Mouse (Mus musculus): ENCODE measurements around the gene Camp. TPM values are rescaled to one million over a fixed set of nuclear protein-coding genes. Genes with fewer than 3 reads are reported as not detected.
"Not testable (repeated sequence)": the region's sequence is repeated elsewhere in the genome, so short reads cannot be mapped to it uniquely, and the experiment has no call there.

Gene Camp
- polyA plus RNA-seq, 1 experiment from 2014 or later = 4.5 TPM

DNA sequence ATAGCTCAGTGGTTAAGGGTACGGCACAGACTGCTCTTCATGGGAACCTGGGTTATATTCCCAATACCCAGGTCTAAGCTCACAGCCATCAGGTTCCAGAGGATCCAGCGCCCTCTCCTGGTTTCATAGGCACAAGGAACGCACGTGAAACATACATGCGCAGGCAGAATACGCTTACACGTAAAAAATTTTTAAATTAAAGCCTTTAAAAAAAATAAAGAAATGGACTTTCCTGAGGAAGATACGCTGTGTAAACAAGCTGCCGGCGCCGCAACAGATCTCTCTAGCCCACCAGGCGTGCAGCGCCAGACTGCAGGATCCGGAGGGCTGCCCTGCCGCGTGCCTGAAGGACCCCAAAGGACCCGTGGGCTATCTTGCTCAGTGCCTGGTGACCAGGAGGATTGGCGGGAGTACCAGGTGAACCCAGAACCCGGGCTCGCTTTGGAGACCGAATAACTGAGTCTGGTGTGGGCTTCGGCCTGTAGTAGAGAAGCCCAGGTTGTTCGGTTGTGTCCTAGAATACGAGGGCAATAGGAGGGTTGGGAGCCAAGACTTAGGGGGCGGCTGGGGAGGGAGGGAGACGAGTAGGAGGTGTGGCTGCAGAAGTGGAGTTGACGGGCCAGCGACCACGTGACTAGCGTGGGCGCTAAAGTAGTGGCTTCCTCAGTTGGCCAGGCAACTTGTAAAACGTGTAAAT, 16.9 kb downstream of the Camp start, which contains the start of gene Nme6:
TSS of gene Nme6 (plus strand) at position 359 of the 697 bp plus-strand sequence.
- Histone ChIP-seq H3K27ac (peak within 1 kb of the TSS; percentile 85), H3K4me1 (peaks cover 12% of the 10 kb centered on the region), H3K4me2 (peak within 1 kb of the TSS; percentile 88), H3K36me3 (peaks cover 45% of the 10 kb centered on the region), H3K9ac (peak within 1 kb of the TSS; percentile 68), H3K4me3 (replicated peaks) (peak within 1 kb of the TSS; percentile 69), H3K27me3 (no peaks in the 10 kb centered on the region), H3K9me3 (replicated peaks) (no peaks in the 10 kb centered on the region)
- WGBS = under 1% methylated on average over 32 of the region's 32 CpGs
- peak; percentile 98 for ATAC-seq (replicated peaks; ENCODE audit: low FRiP score)

DNA sequence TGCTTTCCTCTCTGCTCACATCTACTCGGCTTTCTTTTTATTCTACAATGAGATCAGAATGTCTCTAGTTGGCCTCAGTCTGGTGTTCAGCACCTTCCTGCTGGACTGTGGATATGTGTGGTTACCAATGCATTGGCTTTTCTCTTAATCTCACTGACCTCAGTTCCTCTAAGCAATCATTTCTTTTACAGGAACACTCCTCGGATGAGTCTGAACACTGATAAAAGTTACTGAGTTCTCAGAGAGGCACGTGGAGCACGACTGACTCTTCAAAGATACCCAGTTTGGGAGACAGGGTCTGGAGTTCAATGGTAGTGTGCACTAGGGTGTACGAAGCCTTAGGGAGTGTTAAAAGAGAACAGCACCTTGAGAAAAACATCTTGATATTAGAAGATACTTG, 23.2 kb downstream of the Camp start:
- ATAC-seq (replicated peaks; ENCODE audit: low FRiP score) = no peak
- WGBS = 73% methylated on average over 5 of the region's 5 CpGs
- H3K36me3 ChIP-seq = peaks cover 20% of the 10 kb centered on the region
- H3K27me3 ChIP-seq = no peaks in the 10 kb centered on the region
- H3K9ac ChIP-seq = no peak overlapping the region
- no peak overlapping the region for H3K4me3 ChIP-seq (replicated peaks)
- H3K4me2 ChIP-seq = no peak overlapping the region
- H3K9me3 ChIP-seq (replicated peaks) = no peaks in the 10 kb centered on the region
- no peaks in the 10 kb centered on the region for H3K4me1 ChIP-seq
- H3K27ac ChIP-seq = no peak overlapping the region

DNA sequence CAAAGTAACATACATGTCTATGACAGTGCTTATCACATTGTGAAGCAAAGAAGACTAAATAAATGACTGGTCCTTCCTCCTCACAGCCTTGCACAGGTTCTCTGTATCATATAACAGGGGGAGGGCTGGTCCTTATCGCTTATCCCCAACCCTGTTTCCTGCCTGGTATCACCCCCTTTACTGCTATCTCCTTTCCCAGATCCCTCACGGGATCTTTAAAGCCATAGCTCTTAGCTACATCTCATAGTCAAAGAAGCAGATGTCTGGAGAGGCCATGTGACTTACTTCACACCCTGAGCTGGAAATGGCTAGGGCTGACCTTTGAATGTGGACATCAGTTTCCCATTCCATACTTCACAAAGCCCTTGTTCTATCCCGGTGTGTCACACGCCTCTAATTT, 23.7 kb downstream of the Camp start:
- no peak for ATAC-seq (replicated peaks; ENCODE audit: low FRiP score)
- Histone ChIP-seq H3K36me3 (peaks cover 20% of the 10 kb centered on the region), H3K4me3 (replicated peaks) (no peak overlapping the region), H3K27me3 (no peaks in the 10 kb centered on the region), H3K9ac (no peak overlapping the region), H3K9me3 (replicated peaks) (no peaks in the 10 kb centered on the region), H3K4me1 (no peaks in the 10 kb centered on the region), H3K27ac (no peak overlapping the region), H3K4me2 (no peak overlapping the region)
- WGBS = 55% methylated on average over 4 of the region's 4 CpGs

DNA sequence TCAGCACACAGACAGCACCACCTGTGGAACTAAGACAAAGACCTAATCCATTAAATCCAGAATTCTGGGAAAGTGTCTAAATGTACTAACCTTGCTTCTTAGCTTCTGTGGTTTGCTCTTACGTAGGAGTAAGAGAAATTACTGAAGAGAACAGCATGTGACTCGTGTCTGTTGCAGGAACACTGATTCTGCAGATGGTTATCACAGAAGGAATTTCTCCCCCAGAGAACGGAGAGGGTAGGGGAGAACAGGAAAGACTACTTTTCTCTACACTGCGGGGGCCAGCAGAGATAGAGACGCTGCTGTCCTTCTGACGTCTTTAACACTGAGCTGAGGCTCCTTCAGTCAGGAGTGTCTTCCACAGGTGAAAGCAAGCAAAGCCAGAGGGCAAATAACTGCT, 33.1 kb downstream of the Camp start:
- Histone ChIP-seq H3K4me3 (replicated peaks) (no peak overlapping the region), H3K27ac (peak overlapping the region; percentile 41; the same call in 1 of the 2 replicates), H3K9ac (no peak overlapping the region), H3K9me3 (replicated peaks) (no peaks in the 10 kb centered on the region), H3K4me2 (no peak overlapping the region), H3K36me3 (no peaks in the 10 kb centered on the region), H3K4me1 (peaks cover 8% of the 10 kb centered on the region; the same call in 1 of the 2 replicates), H3K27me3 (no peaks in the 10 kb centered on the region)
- 51% methylated on average over 6 of the region's 6 CpGs for WGBS
- no peak for ATAC-seq (replicated peaks; ENCODE audit: low FRiP score)

DNA sequence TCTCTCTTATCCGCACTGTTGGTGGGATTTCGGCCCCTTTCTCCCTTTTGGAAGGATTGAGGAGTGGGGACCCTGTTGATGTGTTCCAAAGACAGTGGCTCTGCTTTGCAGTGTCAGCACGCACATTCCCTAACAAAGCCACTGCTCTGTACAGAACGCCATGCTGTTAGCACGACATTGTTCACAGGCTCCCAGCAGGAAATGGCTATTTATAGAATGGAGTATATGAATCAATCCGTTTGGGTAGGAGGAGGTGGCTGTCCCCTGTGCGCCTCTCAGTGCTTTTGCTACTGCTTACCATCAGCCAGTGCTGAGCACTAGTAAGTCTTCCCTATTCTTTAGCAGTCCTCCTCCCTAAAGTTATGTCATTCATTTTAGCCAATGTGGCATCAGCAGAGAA, 36.0 kb downstream of the Camp start:
- no peaks in the 10 kb centered on the region for H3K36me3 ChIP-seq
- no peak; the same call in 1 of the 2 replicates for ATAC-seq (replicated peaks; ENCODE audit: low FRiP score)
- 53% methylated on average over 7 of the region's 7 CpGs for WGBS

DNA sequence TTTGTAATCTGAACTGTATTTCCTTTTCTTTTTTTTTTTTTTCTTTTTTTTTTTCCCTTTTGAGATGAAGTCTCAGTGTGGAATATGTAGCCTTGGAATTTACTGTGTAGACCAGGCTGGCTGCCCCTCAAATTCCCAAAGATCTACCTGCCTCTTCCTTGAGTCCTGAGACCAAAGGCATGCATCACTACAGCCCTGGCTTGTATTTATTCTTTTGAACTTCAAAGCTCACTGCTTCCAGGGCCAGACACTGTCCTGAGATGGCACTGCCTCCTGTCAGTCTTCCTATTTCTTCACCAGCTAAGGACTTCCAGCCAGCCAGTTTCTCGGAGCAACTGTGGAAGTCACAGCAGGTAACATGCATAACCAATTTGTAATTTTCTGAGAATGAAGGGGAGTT, 37.4 kb downstream of the Camp start, which contains the start of gene Spink8:
TSS of gene Spink8 (plus strand) at position 301 of the 400 bp plus-strand sequence.
- Histone ChIP-seq H3K4me2 (no peak within 1 kb of the TSS), H3K9ac (0 out of 2 replicates have a peak within 1 kb of the TSS, but pooled peaks have one; percentile 4), H3K27ac (0 out of 2 replicates have a peak within 1 kb of the TSS, but pooled peaks have one; percentile 49), H3K9me3 (replicated peaks) (no peaks in the 10 kb centered on the region), H3K4me1 (peaks cover 24% of the 10 kb centered on the region), H3K4me3 (replicated peaks) (no peak within 1 kb of the TSS), H3K27me3 (no peaks in the 10 kb centered on the region), H3K36me3 (no peaks in the 10 kb centered on the region)
- WGBS = 46% methylated on average over 1 of the region's 1 CpGs
- ATAC-seq (replicated peaks; ENCODE audit: low FRiP score) = no peak

More for the DNA sequence above, 36.0 kb downstream of the Camp start:
- H3K4me3 ChIP-seq (replicated peaks) = no peak overlapping the region
- H3K4me2 ChIP-seq = no peak overlapping the region
- no peak overlapping the region for H3K9ac ChIP-seq
- H3K27ac ChIP-seq = 0 out of 2 replicates have a peak overlapping the region, but pooled peaks have one; percentile 49
- H3K4me1 ChIP-seq = peaks cover 9% of the 10 kb centered on the region; the same call in 1 of the 2 replicates
- no peaks in the 10 kb centered on the region for H3K27me3 ChIP-seq
- H3K9me3 ChIP-seq (replicated peaks) = no peaks in the 10 kb centered on the region

DNA sequence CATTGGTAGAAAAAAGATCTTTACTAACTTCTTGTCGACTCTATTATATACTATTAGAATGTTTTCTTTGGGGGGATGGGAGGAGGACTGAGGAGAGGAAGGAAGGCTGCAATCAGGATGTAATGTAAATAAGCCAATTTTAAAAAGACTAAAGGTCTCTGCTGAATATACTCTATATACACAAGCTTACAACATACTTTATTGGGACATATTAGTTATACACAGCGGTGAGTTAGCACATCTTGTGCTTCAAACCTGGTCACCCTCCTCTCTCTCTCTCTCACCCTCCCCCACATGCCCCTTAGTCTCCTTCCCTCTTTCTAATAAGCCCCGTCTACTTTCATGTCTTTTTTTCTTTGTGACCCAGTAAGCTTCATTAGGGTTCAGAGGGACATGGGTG, 41.5 kb downstream of the Camp start:
- no peaks in the 10 kb centered on the region for H3K27me3 ChIP-seq

GRCm38 (mm10) chr9:109806695-109807293, 42.6 kb downstream of the Camp start:
- H3K36me3 ChIP-seq = no peaks in the 10 kb centered on the region
- H3K4me3 ChIP-seq (replicated peaks) = no peak overlapping the region
- H3K9ac ChIP-seq = no peak overlapping the region
- H3K4me2 ChIP-seq = no peak overlapping the region
- H3K4me1 ChIP-seq = peaks cover 25% of the 10 kb centered on the region
- H3K27ac ChIP-seq = peak overlapping the region; percentile 90
- H3K27me3 ChIP-seq = no peaks in the 10 kb centered on the region
- H3K9me3 ChIP-seq (replicated peaks) = no peaks in the 10 kb centered on the region
- ATAC-seq (replicated peaks; ENCODE audit: low FRiP score) = peak; percentile 89
- 33% methylated on average over 2 of the region's 2 CpGs for WGBS

More for the DNA sequence above, 41.5 kb downstream of the Camp start:
- no peaks in the 10 kb centered on the region for H3K9me3 ChIP-seq (replicated peaks)
- H3K9ac ChIP-seq = no peak overlapping the region
- peak; percentile 16 for ATAC-seq (replicated peaks; ENCODE audit: low FRiP score)
- peak overlapping the region; percentile 23 for H3K4me2 ChIP-seq
- 14% methylated on average over 3 of the region's 3 CpGs for WGBS
- no peaks in the 10 kb centered on the region for H3K36me3 ChIP-seq
- no peak overlapping the region for H3K4me3 ChIP-seq (replicated peaks)
- peak overlapping the region; percentile 90 for H3K27ac ChIP-seq
- peaks cover 27% of the 10 kb centered on the region for H3K4me1 ChIP-seq

DNA sequence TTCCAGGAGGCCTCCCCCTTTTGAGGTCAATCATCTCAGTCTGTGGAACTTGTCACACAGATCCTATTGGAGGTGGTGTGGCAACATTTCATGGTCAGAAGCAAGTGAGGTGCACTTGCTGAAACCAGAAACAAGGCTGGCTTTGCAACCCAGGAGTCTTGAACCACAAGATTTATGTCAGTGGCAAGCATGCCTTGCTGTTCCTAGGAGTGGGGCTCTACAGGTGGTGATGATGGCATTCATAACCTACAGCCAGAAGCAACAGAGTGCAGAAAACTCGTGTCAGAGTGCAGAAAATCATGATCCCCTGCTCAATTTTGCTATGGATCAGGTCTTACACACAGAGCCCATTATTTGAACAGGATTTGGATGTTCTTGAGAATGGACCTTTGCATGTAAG, 43.2 kb downstream of the Camp start:
- Histone ChIP-seq H3K4me2 (no peak overlapping the region), H3K9me3 (replicated peaks) (no peaks in the 10 kb centered on the region), H3K36me3 (no peaks in the 10 kb centered on the region), H3K4me1 (peaks cover 25% of the 10 kb centered on the region), H3K4me3 (replicated peaks) (no peak overlapping the region), H3K27ac (peak overlapping the region; percentile 90), H3K27me3 (no peaks in the 10 kb centered on the region), H3K9ac (no peak overlapping the region)
- ATAC-seq (replicated peaks; ENCODE audit: low FRiP score) = peak; percentile 35; the same call in 1 of the 2 replicates
- 24% methylated on average over 1 of the region's 1 CpGs for WGBS

GRCm38 (mm10) chr9:109805596-109805995, 43.8 kb downstream of the Camp start:
- not testable (repeated sequence) for H3K36me3 ChIP-seq; H3K4me3 ChIP-seq (replicated peaks); H3K4me2 ChIP-seq; H3K27me3 ChIP-seq; H3K27ac ChIP-seq; H3K9ac ChIP-seq; ATAC-seq (replicated peaks; ENCODE audit: low FRiP score); H3K9me3 ChIP-seq (replicated peaks)
- peaks cover 25% of the 10 kb centered on the region for H3K4me1 ChIP-seq
- WGBS = 48% methylated on average over 2 of the region's 2 CpGs

- no peaks in the 10 kb centered on the region for H3K4me1 ChIP-seq
- H3K36me3 ChIP-seq = no peaks in the 10 kb centered on the region
- WGBS = 95% methylated on average over 1 of the region's 1 CpGs
- H3K4me2 ChIP-seq = no peak overlapping the region
- no peaks in the 10 kb centered on the region for H3K27me3 ChIP-seq
- H3K9ac ChIP-seq = no peak overlapping the region
- no peak overlapping the region for H3K27ac ChIP-seq
- H3K4me3 ChIP-seq (replicated peaks) = no peak overlapping the region
- no peaks in the 10 kb centered on the region for H3K9me3 ChIP-seq (replicated peaks)
- peak; percentile 25; the same call in 1 of the 2 replicates for ATAC-seq (replicated peaks; ENCODE audit: low FRiP score)
Observed at GRCm38 (mm10) chr9:109798051-109798450, 51.4 kb downstream of the Camp start.

Measured in kidney, embryonic 15.5 days (tissue).